Mouse (Mus musculus) spleen, postnatal 4 days (tissue): Measurements from ENCODE around the gene Rab13.
"Not testable (repeated sequence)": the region's sequence is repeated elsewhere in the genome, so short reads cannot be mapped to it uniquely, and the experiment has no call there.

Source experiments
- DNase-seq, 2 experiments: peaks; one replicate each; pipeline ENCODE4 v3.0.0; 2022; ENCODE audit warnings: low spot score in 2 of 2

Rab13 gene

DNA sequence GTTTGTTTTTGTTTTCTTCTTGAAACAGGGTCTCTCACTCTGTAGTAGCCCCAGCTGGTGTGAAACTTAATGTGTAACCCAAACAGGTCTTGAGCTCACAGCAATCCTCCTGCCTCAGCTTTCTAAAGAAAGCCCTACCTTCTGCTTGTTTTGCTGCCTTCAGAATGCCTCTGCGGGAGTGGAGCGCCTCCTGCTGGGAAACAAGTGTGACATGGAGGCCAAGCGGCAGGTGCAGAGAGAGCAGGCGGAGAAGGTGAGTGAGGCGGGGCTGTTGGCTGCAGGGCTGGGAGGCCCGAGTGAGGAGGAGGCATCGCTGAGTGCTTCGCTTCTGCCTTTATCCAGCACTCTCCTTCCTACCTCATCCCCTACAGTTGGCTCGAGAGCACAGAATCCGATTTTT is 10.8 kb downstream of the Rab13 start:
- no peak for DNase-seq

DNA sequence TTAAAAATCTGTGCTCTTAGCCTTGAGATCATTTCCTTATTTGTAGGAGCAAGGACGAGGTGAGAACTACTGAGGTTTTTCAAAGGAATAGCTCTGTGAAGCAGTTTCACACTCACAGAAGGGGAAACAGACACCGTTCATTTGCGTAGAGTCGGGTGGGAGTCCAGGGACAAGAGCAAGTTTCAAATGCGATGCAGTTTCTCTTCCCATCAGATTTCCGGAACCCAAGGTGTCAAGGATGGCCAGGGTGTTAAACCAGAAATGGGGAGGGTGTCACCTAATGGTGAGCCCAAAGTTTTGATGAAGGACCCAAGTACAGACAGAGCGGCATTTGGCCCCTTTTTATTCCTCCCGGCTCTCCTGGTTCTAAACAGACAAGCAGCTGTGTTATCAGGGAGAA is 17.6 kb downstream of the Rab13 start:
- no peak for DNase-seq

DNA sequence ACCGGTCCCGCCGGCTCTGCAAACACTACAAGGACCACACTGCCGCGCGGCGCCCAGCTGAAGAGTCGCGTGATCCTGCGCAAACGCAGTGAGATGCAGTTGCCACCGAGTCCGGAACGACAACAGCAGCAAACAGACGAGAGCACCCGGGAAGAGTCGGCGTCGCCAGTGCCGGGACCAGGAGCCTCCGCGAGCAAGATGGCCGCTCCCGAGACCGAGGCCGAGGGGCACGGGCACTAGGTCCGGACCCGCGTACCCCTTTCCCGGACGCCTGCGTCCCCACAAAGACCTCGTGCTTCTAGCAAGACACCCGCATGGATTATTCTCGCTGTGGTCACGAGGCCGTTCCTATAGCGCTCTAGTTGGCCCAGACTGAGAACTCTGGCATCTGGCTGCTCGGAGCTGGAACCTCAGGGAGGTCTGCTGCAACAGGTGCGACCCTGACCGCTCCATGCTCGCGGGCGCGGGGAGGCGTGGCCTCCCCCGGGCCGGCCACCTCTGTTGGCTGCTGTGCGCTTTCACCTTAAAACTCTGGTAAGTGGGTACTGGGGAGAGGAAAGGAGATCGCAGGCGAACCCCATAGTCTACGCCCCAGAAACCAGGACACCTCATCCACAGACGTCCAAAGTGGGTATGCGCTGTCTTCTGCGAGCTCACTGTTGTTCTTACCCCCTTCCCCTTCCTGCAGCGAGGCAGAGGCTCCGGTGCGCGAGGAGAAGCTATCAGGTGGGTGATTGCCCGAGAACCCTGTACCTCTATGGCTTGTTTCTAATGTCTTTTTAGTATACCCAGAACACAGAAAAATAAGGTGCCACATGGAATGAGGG is 18.2 kb downstream of the Rab13 start, which contains the start of gene Jtb:
Gene Jtb, plus strand, starts transcription at position 91 of the 827 bp plus-strand sequence.
- peak; percentile 87 to 93 for DNase-seq

DNA sequence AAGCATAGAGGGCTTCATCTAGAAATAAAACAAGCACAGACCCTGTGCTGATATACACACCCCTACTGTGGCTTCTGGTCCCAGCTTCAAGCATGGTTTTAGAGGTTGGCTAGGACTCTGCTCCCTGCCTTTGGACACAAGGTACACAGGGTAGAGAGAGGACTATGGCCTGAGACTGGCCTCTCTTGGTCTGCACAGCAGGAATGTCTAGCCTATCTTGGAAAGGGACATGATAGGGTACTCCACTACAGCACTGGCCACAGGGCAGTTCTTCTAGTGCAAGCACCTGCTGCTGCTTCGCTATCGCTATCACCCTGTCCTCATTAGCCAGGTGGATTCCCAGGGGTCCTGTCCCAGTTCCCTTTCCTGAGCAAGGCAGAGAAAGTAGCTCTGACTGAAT is 27.8 kb downstream of the Rab13 start:
- DNase-seq = no peak

GRCm38 (mm10) chr3:90241669-90242358 is 28.3 kb downstream of the Rab13 start:
- no peak for DNase-seq

- DNase-seq = no peak
Measured at GRCm38 (mm10) chr3:90242984-90243775, 29.7 kb downstream of the Rab13 start, which contains the start of gene Creb3l4. Creb3l4 (minus strand) TSS chr3:90243512.

DNA sequence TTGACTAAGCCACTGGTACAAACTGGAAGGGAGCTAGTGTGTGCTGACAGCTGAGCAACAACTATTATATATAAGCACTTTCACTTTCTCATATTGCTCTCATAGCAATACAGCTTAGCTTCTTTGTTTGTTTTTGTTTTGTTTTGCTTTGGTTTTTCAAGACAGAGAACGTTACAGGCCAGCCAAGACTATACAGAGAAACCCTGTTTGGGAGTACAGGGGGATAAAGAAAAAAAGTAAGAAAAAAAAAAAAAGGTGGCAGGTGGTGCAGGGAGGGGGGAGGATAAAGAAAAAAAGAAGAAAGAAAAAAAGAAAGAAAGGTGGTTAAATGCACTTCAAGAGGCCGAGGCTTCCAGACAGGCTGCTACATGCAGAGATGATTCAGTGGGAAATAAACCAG is 31.9 kb downstream of the Rab13 start:
- DNase-seq = no peak

- DNase-seq = no peak
Measured at GRCm38 (mm10) chr3:90247630-90247959, 34.1 kb downstream of the Rab13 start.

DNA sequence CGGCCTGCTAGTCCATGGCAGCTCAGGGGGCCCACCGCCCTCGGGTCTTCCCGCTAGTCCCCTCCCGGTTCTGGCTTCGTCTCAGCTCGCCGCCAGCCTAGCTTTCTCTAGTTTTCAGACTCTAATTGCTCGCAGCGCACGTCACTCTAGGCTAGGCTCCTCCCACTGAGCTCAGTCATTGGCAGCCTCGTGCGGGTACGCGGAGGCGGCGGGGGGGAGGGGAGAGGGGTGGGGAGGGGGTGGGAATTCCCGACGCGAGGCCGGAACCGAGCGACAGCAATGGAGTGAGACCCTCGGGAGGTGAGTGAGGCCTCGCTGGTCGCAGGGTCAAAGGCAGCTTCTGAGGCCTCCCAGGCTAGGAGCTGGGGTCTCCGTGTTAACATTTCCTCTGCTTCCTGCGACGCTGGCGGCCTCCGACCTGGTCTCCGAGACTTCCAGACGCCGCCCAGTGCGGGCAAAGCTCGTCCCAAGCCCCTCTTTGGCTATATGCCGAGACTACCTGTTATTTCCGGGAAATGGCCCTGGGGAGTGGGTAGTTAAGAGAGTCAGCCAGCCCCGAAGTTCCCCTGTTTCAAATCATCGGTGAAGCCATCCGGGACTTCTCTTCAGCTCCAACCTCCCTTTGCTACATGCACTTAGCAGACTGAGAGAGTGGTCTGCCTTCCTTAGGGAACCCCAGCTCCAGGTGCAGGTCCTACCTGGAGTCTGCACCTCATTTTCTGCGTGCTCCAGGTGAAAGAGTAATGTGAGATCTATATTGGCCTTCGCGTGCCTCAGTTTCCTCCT is 34.7 kb downstream of the Rab13 start, which contains the start of gene Slc39a1:
Gene Slc39a1, plus strand, starts transcription at position 213 of the 786 bp plus-strand sequence.
- DNase-seq = peak; percentile 84 to 90

GRCm38 (mm10) chr3:90248746-90249100 is 35.2 kb downstream of the Rab13 start:
- DNase-seq = no peak

- no peak for DNase-seq
Measured at GRCm38 (mm10) chr3:90250791-90251190, 37.3 kb downstream of the Rab13 start.

- DNase-seq = not testable (repeated sequence)
Measured at GRCm38 (mm10) chr3:90251731-90252226, 38.3 kb downstream of the Rab13 start.

- DNase-seq = not testable (repeated sequence)
Measured at GRCm38 (mm10) chr3:90252659-90253058, 39.2 kb downstream of the Rab13 start.

DNA sequence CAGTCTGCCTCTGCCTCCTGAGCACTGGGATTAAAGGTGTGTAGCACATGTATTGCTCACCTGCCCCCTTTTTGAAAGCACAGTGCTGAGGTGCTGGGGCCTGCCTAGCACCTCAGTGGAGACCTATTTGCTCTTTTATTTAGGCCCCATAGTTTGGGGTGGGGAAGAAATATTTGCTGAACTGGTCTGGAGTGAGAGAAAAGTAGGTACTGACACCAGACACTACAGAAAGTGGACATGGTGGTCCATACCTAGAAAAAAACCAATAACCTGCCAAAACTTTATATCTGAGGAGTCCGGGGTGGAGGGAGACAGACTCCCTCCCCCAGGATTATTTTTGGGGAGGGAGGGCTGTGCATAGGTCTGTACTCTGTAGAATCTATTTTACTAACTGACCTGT is 39.7 kb downstream of the Rab13 start:
- DNase-seq = not testable (repeated sequence)

DNA sequence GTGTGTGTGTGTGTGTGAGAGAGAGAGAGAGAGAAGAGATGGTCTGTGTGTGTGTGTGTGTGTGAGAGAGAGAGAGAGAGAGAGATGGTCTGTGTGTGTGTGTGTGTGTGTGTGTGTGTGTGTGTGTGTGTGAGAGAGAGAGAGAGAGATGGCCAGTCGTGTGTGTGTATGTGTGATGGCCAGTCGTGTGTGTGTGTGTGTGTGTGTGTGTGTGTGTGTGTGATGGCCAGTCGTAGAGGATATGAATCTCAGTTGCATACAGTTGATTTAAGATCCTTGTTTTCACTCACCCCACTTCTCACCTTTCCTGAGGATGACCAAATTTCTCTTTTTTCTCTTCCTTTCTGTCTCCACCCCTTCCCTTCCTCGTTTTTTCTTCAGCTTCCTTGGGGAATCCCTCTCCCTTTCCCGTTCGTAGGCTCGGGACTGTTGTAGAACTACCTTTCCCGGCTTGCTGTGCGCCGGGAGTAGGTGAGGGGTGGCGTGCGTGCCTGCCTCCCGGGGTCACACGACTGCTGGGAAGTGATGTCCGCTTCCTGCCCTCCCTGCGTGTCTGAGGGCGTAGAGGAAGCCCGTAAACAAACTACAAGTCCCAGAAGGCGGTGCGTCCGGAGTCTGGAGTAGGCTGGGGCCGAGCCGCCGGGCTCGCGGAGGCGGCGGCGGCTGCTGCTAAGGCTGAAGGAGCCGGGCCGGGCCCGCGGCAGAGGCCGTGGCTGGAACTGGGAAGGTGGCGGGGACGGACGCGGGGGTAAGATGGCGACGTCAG is 40.3 kb downstream of the Rab13 start, which contains the start of gene Crtc2:
Gene Crtc2, plus strand, starts transcription at position 511 of the 766 bp plus-strand sequence.
- peak; percentile 92 to 94 for DNase-seq

DNA sequence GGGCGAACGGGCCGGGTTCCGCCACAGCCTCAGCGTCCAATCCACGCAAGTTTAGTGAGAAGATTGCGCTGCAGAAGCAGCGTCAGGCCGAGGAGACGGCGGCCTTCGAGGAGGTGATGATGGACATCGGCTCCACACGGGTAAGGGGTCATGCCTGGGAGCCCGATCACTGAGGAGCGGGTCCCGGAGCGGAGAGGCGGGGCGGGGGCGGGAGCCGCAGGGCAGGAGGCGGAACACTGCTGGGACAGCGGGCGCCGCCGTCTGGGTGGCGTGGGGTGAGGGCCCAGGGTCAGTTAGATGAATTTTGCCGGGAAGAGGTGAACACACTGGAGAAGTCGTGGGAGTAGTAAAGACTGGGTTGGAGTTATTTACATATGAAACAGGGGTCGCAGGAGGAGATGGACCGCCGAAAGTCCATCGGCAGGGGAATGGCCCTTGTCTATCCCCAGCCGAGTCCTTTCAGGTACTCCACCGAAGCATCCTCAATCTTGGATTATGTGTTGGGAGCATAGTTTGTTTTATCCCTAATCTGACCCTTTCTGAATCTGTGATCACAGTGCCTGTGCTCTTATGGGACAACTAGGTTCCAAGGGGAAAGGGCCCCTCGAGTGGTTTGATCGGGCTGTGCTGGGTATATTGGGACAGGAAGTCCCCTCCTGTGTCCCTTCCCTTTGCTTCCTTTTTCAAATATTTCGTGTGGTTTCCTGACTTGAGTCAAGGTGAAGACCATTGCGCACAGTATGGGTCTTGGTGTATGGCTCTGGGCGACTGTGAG is 41.1 kb downstream of the Rab13 start:
- no peak for DNase-seq

- no peak for DNase-seq
Measured at GRCm38 (mm10) chr3:90255194-90255565, 41.7 kb downstream of the Rab13 start.

- no peak for DNase-seq
Measured at GRCm38 (mm10) chr3:90255784-90256353, 42.4 kb downstream of the Rab13 start.
